Mouse (Mus musculus): ENCODE measurements around the gene Gm36028. TPM values are rescaled to one million over a fixed set of nuclear protein-coding genes. Genes with fewer than 3 reads are reported as not detected.

Gm36028 gene
- polyA plus RNA-seq, 1 experiment from 2014 or later: 0.24 TPM

DNA sequence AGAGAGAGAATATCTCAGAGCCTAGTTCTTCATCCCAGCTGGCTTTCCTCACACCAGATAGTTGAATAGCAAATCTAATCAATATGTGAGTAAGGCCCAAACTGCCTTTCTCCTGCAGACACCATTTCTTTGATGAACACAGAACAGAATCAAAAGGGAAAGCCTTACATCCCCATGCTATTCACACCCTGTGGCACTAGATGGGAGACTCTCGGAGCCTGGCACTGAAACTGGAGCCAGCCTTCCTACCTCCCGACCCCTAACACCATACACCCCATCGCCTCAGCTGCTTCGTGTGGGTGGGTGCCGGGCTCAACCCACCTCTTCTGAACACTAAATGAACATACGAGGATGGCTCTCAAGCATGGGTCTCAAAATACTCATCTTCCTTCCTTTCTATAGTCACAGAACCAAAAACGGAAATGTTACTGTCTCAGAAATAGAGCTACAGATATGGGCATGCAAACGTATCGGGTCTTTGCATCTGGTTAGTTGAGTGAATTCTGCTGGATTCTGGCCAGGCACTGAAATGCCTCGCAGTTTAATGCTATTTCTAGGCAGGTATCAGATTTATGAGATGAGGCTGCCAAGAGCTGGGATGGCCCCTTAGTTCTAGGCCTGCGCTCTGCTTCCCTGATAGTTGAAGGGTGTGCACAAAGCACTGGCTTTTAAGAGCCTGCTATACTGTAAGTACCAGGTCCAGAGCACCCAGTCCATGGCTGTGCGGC lies 36.0 kb downstream of the Gm36028 start:
- H3K4me1 ChIP-seq (replicated peaks): no peaks in the 10 kb centered on the region
- no peaks in the 10 kb centered on the region for H3K9me3 ChIP-seq
- no peak overlapping the region for H3K9ac ChIP-seq
- no peak overlapping the region for H3K4me3 ChIP-seq
- peaks cover 81% of the 10 kb centered on the region for H3K36me3 ChIP-seq
- no peak overlapping the region for H3K27ac ChIP-seq (replicated peaks)
- H3K4me2 ChIP-seq: no peak overlapping the region
- no peak for ATAC-seq (ENCODE audit: low read depth)
- 91% methylated on average over 12 of the region's 12 CpGs for WGBS
- H3K27me3 ChIP-seq: no peaks in the 10 kb centered on the region

GRCm38 (mm10) chr16:37823949-37824348 lies 37.0 kb downstream of the Gm36028 start:
- no peak for ATAC-seq (ENCODE audit: low read depth)
- H3K4me1 ChIP-seq (replicated peaks): no peaks in the 10 kb centered on the region
- WGBS: 75% methylated on average over 5 of the region's 5 CpGs

GRCm38 (mm10) chr16:37817986-37818385 lies 43.0 kb downstream of the Gm36028 start:
- H3K9me3 ChIP-seq: no peaks in the 10 kb centered on the region
- H3K4me3 ChIP-seq: no peak overlapping the region
- no peak overlapping the region for H3K4me2 ChIP-seq
- ATAC-seq (ENCODE audit: low read depth): no peak
- no peaks in the 10 kb centered on the region for H3K27me3 ChIP-seq
- no peak overlapping the region for H3K9ac ChIP-seq
- WGBS: 86% methylated on average over 4 of the region's 4 CpGs
- H3K27ac ChIP-seq (replicated peaks): no peak overlapping the region
- H3K4me1 ChIP-seq (replicated peaks): peaks cover 19% of the 10 kb centered on the region
- peaks cover 34% of the 10 kb centered on the region for H3K36me3 ChIP-seq

More at GRCm38 (mm10) chr16:37823949-37824348, 37.0 kb downstream of the Gm36028 start:
- H3K9ac ChIP-seq: no peak overlapping the region
- no peak overlapping the region for H3K4me3 ChIP-seq
- no peaks in the 10 kb centered on the region for H3K27me3 ChIP-seq
- H3K9me3 ChIP-seq: no peaks in the 10 kb centered on the region
- H3K4me2 ChIP-seq: no peak overlapping the region
- H3K36me3 ChIP-seq: peaks cover 76% of the 10 kb centered on the region
- no peak overlapping the region for H3K27ac ChIP-seq (replicated peaks)

DNA sequence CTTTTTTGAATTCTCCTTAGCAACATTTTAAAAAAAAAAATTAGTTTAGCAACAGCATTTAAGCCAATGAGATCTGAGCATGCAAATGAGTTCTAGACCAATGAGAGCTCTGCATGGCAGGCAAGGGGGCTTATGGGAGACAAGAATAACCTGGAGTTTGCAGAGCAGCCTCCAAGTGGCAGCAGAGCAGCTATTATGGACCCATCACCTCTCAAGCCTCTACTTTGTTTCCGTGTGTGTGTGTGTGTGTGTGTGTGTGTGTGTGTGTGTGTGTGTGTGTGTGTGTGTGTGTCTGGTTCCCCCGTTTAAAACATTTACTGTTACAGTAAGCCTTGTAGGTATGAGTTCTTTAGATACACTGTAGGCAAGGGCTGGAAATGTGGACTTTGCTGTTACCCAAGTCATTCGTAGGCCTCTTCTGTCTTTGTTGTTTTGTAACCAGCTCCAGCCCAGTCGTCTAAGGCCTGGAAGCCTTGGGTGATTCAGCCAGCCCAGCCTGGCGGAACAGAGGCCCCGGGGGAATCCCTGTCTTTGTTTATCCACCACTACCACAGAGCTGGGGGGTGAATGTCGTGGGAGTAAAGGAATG lies 46.5 kb downstream of the Gm36028 start:
- 25% methylated on average over 7 of the region's 7 CpGs for WGBS
- Histone ChIP-seq H3K9me3 (no peaks in the 10 kb centered on the region), H3K4me3 (no peak overlapping the region), H3K27ac (replicated peaks) (peak overlapping the region; percentile 77), H3K36me3 (peaks cover 12% of the 10 kb centered on the region; the same call in 1 of the 2 replicates), H3K4me1 (replicated peaks) (peaks cover 36% of the 10 kb centered on the region), H3K27me3 (no peaks in the 10 kb centered on the region), H3K9ac (no peak overlapping the region), H3K4me2 (peak overlapping the region; percentile 36)
- ATAC-seq (ENCODE audit: low read depth): peak; percentile 92

DNA sequence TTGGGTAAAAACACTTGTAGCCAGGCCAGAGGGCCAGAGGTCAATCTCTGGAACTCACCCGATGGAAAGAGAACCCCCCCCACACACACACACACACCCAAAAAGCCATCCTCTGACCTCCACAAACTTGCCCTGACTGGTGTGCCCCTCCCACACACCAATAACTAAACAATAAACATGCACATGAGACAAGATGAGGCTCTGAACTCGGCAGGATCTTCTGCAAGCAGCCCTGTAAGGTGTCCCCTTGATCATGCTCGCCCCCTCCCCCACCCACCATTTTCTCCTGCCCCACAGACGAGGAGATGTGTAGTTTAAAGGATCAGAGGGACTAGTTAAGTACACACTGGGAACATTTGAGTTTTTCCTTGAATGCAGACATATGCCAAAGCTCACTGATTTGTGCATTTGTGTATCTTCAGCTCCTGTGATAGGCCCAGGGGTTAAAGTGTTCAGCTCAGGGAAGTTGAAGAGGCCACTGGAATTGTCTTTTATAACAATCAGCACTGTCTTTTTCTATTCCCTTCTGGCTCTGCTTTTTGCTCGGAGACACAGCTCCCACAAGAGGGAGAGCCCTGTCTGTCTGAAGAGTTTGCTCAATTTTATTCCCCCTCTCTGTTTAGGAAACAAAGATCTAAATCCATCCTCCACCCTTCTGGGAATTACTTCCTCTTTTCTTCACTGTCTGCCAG lies 47.1 kb downstream of the Gm36028 start:
- Histone ChIP-seq H3K9ac (no peak overlapping the region), H3K27me3 (no peaks in the 10 kb centered on the region), H3K36me3 (0 out of 2 replicates have a peak, but pooled peaks cover 7% of the 10 kb centered on the region), H3K27ac (replicated peaks) (peak overlapping the region; percentile 77), H3K4me1 (replicated peaks) (peaks cover 43% of the 10 kb centered on the region), H3K9me3 (no peaks in the 10 kb centered on the region), H3K4me2 (peak overlapping the region; percentile 36), H3K4me3 (no peak overlapping the region)
- ATAC-seq (ENCODE audit: low read depth): no peak; the same call in 1 of the 2 replicates
- 35% methylated on average over 5 of the region's 5 CpGs for WGBS

- Histone ChIP-seq H3K9me3 (no peaks in the 10 kb centered on the region), H3K4me2 (peak overlapping the region; percentile 18; the same call in 1 of the 2 replicates), H3K9ac (peak overlapping the region; percentile 49), H3K4me3 (no peak overlapping the region), H3K36me3 (no peaks in the 10 kb centered on the region), H3K27ac (replicated peaks) (peak overlapping the region; percentile 81), H3K4me1 (replicated peaks) (peaks cover 50% of the 10 kb centered on the region), H3K27me3 (no peaks in the 10 kb centered on the region)
- ATAC-seq (ENCODE audit: low read depth): peak; percentile 82
- WGBS: 39% methylated on average over 9 of the region's 9 CpGs
These were observed 48.5 kb downstream of the Gm36028 start for GRCm38 (mm10) chr16:37812474-37812886.

- H3K27me3 ChIP-seq: no peaks in the 10 kb centered on the region
- no peak overlapping the region for H3K4me2 ChIP-seq
- no peaks in the 10 kb centered on the region for H3K9me3 ChIP-seq
- peak overlapping the region; percentile 49 for H3K9ac ChIP-seq
- 91% methylated on average over 8 of the region's 8 CpGs for WGBS
- H3K4me3 ChIP-seq: no peak overlapping the region
- H3K4me1 ChIP-seq (replicated peaks): peaks cover 56% of the 10 kb centered on the region
- no peaks in the 10 kb centered on the region for H3K36me3 ChIP-seq
- ATAC-seq (ENCODE audit: low read depth): no peak
- peak overlapping the region; percentile 81 for H3K27ac ChIP-seq (replicated peaks)
These were observed 49.1 kb downstream of the Gm36028 start for GRCm38 (mm10) chr16:37811874-37812273.

GRCm38 (mm10) chr16:37809623-37809992 lies 51.3 kb downstream of the Gm36028 start:
- Histone ChIP-seq H3K4me1 (replicated peaks) (peaks cover 53% of the 10 kb centered on the region), H3K27me3 (no peaks in the 10 kb centered on the region), H3K36me3 (peaks cover 8% of the 10 kb centered on the region; the same call in 1 of the 2 replicates), H3K9ac (no peak overlapping the region), H3K27ac (replicated peaks) (0 out of 2 replicates have a peak overlapping the region, but pooled peaks have one; percentile 52), H3K4me3 (no peak overlapping the region), H3K4me2 (no peak overlapping the region), H3K9me3 (no peaks in the 10 kb centered on the region)
- no peak for ATAC-seq (ENCODE audit: low read depth)
- WGBS: 73% methylated on average over 6 of the region's 6 CpGs

DNA sequence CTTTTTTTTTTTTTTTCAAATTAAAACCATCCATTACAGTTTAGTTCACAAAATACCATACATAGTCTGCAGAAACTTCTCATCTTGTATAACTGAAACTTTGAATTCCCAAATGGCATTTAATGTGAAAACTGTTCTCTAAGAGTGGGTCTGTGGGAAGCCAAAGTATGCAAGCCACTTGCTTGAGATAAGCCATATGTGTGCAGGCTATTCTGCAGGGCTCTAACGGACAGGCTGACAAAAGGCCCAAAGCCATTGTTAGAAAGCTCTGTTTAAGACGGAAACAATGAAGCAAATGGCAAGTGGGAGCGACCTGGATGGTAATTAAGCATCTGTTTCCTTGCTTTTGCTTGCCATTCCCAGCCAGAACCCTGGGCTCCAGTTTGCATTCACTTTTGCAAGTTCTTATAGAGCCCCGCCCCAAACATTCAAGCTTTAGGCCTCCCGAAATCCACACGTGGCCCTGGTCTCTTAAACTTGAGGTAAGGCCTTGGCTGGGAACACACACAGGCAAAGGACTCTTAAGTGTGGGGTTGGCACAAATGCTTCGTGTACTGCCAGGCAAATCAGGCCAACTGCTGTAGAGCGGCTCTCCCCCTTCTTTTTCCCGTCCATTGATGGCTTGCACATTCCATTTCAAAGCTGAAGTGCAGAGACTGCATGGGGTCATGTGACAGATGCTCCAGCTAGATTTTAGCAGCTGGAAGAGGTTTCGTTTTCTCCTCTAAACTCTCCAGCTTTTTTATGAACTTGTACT lies 51.9 kb downstream of the Gm36028 start:
- WGBS: 25% methylated on average over 10 of the region's 10 CpGs
- Histone ChIP-seq H3K27me3 (no peaks in the 10 kb centered on the region), H3K9me3 (no peaks in the 10 kb centered on the region)

DNA sequence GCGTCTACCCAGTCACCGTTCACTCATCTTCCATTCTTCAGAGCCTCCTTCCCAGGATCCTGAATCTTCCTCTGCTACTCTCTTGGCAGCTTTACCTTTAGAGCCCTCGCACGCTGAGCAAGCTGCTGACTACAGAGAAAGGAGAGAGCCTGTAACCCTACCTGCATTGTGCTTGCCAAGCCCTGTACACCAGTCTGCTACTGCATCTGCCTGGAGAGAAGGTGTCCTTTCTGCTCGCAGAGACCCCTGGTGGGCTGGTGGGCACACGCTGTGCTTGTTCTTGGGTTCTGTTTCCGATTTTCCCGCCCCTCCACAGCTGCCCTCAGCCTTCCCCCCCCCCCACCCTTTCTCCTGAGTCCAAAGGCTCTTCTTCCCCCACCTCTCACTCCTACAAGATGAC lies 53.7 kb downstream of the Gm36028 start:
- Histone ChIP-seq H3K27me3 (no peaks in the 10 kb centered on the region), H3K4me3 (no peak overlapping the region), H3K4me1 (replicated peaks) (peaks cover 44% of the 10 kb centered on the region), H3K4me2 (no peak overlapping the region), H3K27ac (replicated peaks) (no peak overlapping the region), H3K36me3 (peaks cover 17% of the 10 kb centered on the region), H3K9ac (no peak overlapping the region), H3K9me3 (no peaks in the 10 kb centered on the region)
- ATAC-seq (ENCODE audit: low read depth): no peak
- 82% methylated on average over 8 of the region's 8 CpGs for WGBS

More for the DNA sequence above, 51.9 kb downstream of the Gm36028 start:
- peaks cover 13% of the 10 kb centered on the region; the same call in 1 of the 2 replicates for H3K36me3 ChIP-seq
- H3K9ac ChIP-seq: no peak overlapping the region
- peak overlapping the region; percentile 52 for H3K27ac ChIP-seq (replicated peaks)
- H3K4me1 ChIP-seq (replicated peaks): peaks cover 50% of the 10 kb centered on the region
- no peak for ATAC-seq (ENCODE audit: low read depth)
- H3K4me3 ChIP-seq: no peak overlapping the region
- no peak overlapping the region for H3K4me2 ChIP-seq

- WGBS: 84% methylated on average over 3 of the region's 3 CpGs
- Histone ChIP-seq H3K4me2 (no peak overlapping the region), H3K4me1 (replicated peaks) (peaks cover 45% of the 10 kb centered on the region), H3K27ac (replicated peaks) (no peak overlapping the region), H3K9me3 (no peaks in the 10 kb centered on the region), H3K36me3 (peaks cover 17% of the 10 kb centered on the region), H3K4me3 (no peak overlapping the region), H3K27me3 (no peaks in the 10 kb centered on the region), H3K9ac (no peak overlapping the region)
- no peak for ATAC-seq (ENCODE audit: low read depth)
These were observed 55.0 kb downstream of the Gm36028 start for GRCm38 (mm10) chr16:37805746-37806495.

All from neural tube, embryonic 13.5 days (tissue).